Mouse (Mus musculus) embryonic facial prominence, embryonic 11.5 days (tissue): ENCODE measurements at regions not wholly inside any gene's neighbourhood (a gene's known extent, or its start where the extent isn't known, plus 50 kb on each side); places are given as distances from the start of the nearest gene placed in this dataset.
"Not testable (repeated sequence)": the region's sequence is repeated elsewhere in the genome, so short reads cannot be mapped to it uniquely, and the experiment has no call there.

Experiments
- ATAC-seq: fragments of 200-750 bp; cut with Nextera tagmentation; replicated peaks from 2 replicates; pipeline ENCODE4 v1.8.0; 2017; ENCODE audit warnings: low read depth; ENCODE audit not compliant: insufficient number of reproducible peaks, low FRiP score, low TSS enrichment
- DNase-seq: peaks from one replicate; pipeline ENCODE4 v3.0.0-alpha.2; 2015; ENCODE audit warnings: low spot score
- H3K27ac ChIP-seq: fragments of 300-500 bp; sonication (generic); replicated peaks from 2 replicates; pipeline ENCODE4 v1.5.1; 2014; ENCODE audit warnings: mild to moderate bottlenecking, low read depth, low read length, control low read depth
- H3K27me3 ChIP-seq: fragments of 300-500 bp; sonication (generic); 2 replicates; pipeline ENCODE4 v1.6.1; 2014; ENCODE audit warnings: mild to moderate bottlenecking, low read length, moderate library complexity, mixed read lengths; ENCODE audit not compliant: control insufficient read depth, insufficient read depth
- H3K36me3 ChIP-seq: fragments of 300-500 bp; sonication (generic); replicated peaks from 2 replicates; pipeline ENCODE4 v1.6.1; 2014; ENCODE audit warnings: low read depth, mild to moderate bottlenecking, low read length, moderate library complexity, mixed read lengths; ENCODE audit not compliant: control insufficient read depth, insufficient read depth
- H3K4me1 ChIP-seq: fragments of 300-500 bp; sonication (generic); 2 replicates; pipeline ENCODE4 v1.6.1; 2014; ENCODE audit warnings: low read length, mixed read lengths; ENCODE audit not compliant: control insufficient read depth, insufficient read depth
- H3K4me2 ChIP-seq: fragments of 300-500 bp; sonication (generic); 2 replicates; pipeline ENCODE4 v1.6.1; 2014; ENCODE audit warnings: low read depth, mild to moderate bottlenecking, control low read depth, low read length, moderate library complexity
- H3K4me3 ChIP-seq: fragments of 300-500 bp; sonication (generic); 2 replicates; pipeline ENCODE4 v1.5.1; 2014; ENCODE audit warnings: low read depth, low read length, control low read depth
- H3K9ac ChIP-seq: fragments of 300-500 bp; sonication (generic); replicated peaks from 2 replicates; pipeline ENCODE4 v1.6.1; 2014; ENCODE audit warnings: mild to moderate bottlenecking, control low read depth, low read length
- H3K9me3 ChIP-seq: fragments of 300-500 bp; sonication (generic); replicated peaks from 2 replicates; pipeline ENCODE4 v1.6.1; 2016; ENCODE audit warnings: mild to moderate bottlenecking, low read length, inconsistent platforms, mixed read lengths; ENCODE audit not compliant: control insufficient read depth
- WGBS: fragments of 180-500 bp; shearing (Covaris S2); extraction: QIAGEN DNeasy Blood & Tissue Kit; methylation state at CpG from one replicate; pipeline ENCODE4 v1.1.7; 2014; 5-methylcytosine and 5-hydroxymethylcytosine counted together

DNA sequence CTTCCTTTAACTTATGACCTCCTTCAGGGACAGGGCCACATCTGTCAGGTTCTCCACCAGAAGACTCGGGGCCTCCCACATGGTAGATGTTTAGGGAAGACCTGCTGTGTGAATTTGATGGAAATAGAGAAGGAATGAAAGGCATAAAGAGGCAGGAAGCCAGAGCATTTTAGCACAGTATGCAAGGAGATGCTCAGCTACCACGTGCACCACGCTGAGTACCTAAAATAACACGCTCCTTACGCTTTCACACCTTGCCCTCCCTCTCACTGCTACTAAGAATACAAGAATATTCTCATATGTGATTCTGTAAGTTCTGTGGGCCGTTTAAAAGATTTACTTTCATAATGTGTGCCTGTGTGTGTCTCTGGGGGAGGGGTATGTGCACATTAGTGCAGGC lies 284.8 kb upstream of the Ercc4 start:
- no peak for ATAC-seq
- whole genome bisulfite sequencing: 74% methylated on average over 6 of the region's 6 CpGs

DNA sequence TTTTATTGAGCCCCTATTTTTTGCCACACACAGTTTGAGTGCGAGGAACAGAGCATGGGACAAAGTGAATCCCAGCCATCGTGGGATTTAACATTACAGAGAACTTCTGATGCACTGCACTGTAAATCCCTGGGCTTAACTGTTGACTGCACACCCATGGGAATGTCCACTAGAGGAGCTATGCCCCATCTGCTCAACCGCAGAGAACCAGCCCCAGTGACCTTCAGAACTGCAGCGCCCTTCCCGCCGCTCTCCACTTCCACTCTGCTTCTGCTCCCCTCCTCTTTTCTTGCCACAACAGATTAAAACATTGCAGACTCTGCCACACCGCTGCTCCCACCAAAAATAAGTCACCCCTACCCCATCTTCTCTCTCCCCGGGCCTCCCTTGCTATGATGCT lies 283.3 kb upstream of the Ercc4 start:
- WGBS: 54% methylated on average over 8 of the region's 8 CpGs
- Histone ChIP-seq H3K4me2 (no peak overlapping the region), H3K4me1 (no peaks in the 10 kb centered on the region), H3K9ac (no peak overlapping the region), H3K4me3 (no peak overlapping the region), H3K27ac (no peak overlapping the region), H3K36me3 (no peaks in the 10 kb centered on the region), H3K9me3 (no peaks in the 10 kb centered on the region), H3K27me3 (no peaks in the 10 kb centered on the region)
- DNase-seq (peak; percentile 9), ATAC-seq (no peak)

More for the DNA sequence above, 284.8 kb upstream of the Ercc4 start:
- no peaks in the 10 kb centered on the region for H3K27me3 ChIP-seq
- H3K4me3 ChIP-seq: no peak overlapping the region
- H3K9me3 ChIP-seq: no peaks in the 10 kb centered on the region
- no peak overlapping the region for H3K4me2 ChIP-seq
- H3K9ac ChIP-seq: no peak overlapping the region
- H3K36me3 ChIP-seq: no peaks in the 10 kb centered on the region
- no peaks in the 10 kb centered on the region for H3K4me1 ChIP-seq
- no peak overlapping the region for H3K27ac ChIP-seq
- DNase-seq: no peak

- H3K9ac ChIP-seq, H3K9me3 ChIP-seq, H3K36me3 ChIP-seq, H3K27ac ChIP-seq, H3K4me2 ChIP-seq, H3K4me1 ChIP-seq, ATAC-seq, H3K27me3 ChIP-seq, DNase-seq, H3K4me3 ChIP-seq: not testable (repeated sequence)
- 53% methylated on average over 1 of the region's 1 CpGs for WGBS
Observed at GRCm38 (mm10) chr16:12831308-12831707, 278.2 kb upstream of the Ercc4 start.

DNA sequence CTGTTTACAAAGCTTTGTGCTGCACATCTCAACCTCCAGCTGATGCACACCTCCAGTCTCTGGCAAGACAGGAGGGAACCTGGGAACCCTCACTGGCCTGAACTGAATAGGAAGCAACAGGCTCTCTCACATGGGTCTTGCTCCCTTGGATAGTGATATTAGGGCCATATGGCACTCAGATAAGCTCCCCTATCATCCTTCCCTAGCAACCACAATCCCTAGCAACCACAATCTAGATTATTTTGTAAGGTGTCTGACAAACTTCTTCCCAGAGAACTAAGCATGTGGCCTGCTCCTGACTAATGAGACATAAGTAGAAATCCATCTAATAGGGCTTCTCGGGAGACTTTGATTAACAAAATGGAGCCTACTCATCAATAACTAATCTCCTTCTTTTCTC lies 253.1 kb upstream of the Ercc4 start:
- Histone ChIP-seq H3K36me3 (no peaks in the 10 kb centered on the region), H3K27ac (no peak overlapping the region), H3K27me3 (no peaks in the 10 kb centered on the region), H3K4me2 (no peak overlapping the region), H3K4me1 (no peaks in the 10 kb centered on the region), H3K9me3 (no peaks in the 10 kb centered on the region), H3K4me3 (no peak overlapping the region), H3K9ac (no peak overlapping the region)
- 84% methylated on average over 1 of the region's 1 CpGs for WGBS
- no peak for DNase-seq
- ATAC-seq: no peak

DNA sequence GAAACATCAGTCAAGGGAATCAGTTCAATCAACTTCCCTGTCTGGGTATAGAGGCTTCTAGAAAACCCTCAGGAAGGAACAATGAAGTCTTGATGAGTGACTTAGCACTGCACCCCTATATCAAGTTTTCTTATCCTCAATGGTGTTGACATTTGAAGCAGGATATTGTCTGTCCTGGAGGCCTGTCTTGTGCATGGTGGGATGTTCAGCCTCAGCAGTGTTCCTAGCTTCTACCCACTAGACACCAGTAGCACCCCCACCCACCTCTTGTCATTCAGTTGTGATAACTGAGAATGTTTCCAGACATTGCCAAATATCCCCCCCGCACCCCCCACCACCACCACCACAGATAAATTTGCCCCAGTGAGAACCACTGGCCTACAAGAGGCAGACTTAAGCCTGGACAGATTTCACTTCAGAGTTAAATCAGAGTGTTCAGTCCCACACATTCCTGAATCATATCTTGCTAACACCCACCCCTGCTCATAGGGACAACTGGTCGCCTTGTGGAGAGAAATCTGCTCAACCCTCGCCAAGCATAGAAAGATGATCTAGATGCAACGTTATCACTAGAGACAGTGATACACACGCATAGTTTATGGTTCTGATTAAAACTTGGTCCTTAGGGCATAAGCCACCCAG lies 249.6 kb upstream of the Ercc4 start:
- Histone ChIP-seq H3K36me3 (no peaks in the 10 kb centered on the region), H3K9ac (no peak overlapping the region), H3K4me1 (no peaks in the 10 kb centered on the region), H3K27ac (no peak overlapping the region), H3K27me3 (no peaks in the 10 kb centered on the region), H3K4me2 (no peak overlapping the region), H3K4me3 (no peak overlapping the region), H3K9me3 (no peaks in the 10 kb centered on the region)
- 90% methylated on average over 5 of the region's 5 CpGs for WGBS
- no peak for ATAC-seq
- DNase-seq: no peak

DNA sequence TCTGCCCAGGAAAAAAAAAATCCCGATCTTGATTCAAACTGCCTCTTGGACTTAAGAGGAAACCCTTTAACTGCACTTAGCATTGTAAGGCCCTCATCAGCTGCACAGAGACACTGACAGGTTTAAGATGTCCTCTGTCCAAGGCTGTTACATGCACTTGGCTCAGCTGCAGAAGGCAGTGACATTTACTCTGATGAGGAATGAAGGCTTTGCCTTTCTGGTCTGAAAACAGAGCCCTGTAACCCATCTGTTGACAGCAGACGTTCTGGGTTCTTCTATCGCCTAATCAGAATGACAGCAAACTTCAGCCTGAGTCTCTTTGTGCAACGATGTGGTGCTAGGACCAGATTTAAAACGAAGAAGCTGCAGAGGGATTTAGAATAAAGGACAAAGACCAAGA lies 246.9 kb upstream of the Ercc4 start:
- no peak overlapping the region for H3K9ac ChIP-seq
- WGBS: 80% methylated on average over 5 of the region's 5 CpGs
- ATAC-seq (no peak), DNase-seq (no peak)
- no peaks in the 10 kb centered on the region for H3K4me1 ChIP-seq
- no peaks in the 10 kb centered on the region for H3K27me3 ChIP-seq
- H3K27ac ChIP-seq: no peak overlapping the region
- no peak overlapping the region for H3K4me3 ChIP-seq
- H3K4me2 ChIP-seq: no peak overlapping the region
- no peaks in the 10 kb centered on the region for H3K36me3 ChIP-seq
- H3K9me3 ChIP-seq: no peaks in the 10 kb centered on the region

- H3K36me3 ChIP-seq, H3K27ac ChIP-seq, H3K9ac ChIP-seq, H3K4me2 ChIP-seq, H3K9me3 ChIP-seq, H3K4me1 ChIP-seq, ATAC-seq, DNase-seq, H3K4me3 ChIP-seq, H3K27me3 ChIP-seq: not testable (repeated sequence)
- 77% methylated on average over 5 of the region's 5 CpGs for WGBS
Observed at GRCm38 (mm10) chr16:12878326-12878725, 231.2 kb upstream of the Ercc4 start.

DNA sequence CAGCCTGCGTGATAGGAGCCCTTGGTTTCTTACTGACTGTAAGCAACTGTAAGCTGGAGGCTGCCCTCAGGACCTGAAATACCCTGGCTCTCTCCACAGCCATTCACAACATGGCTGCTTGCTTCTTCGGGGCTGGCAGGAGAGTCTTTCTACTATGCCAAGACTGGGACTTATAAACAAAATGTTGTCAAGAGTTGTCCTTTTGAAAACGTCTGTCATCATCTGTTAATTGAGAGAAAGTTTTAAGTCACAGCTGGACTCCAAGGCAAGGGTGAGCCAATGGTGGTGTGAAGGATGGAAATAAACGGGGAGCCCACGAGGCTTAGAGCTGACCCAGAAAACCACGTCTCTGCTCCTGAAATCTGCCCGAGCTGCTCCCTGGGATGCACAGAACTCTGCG lies 229.5 kb upstream of the Ercc4 start:
- H3K4me3 ChIP-seq: no peak overlapping the region
- no peaks in the 10 kb centered on the region for H3K27me3 ChIP-seq
- 85% methylated on average over 8 of the region's 8 CpGs for WGBS
- ATAC-seq: no peak
- H3K27ac ChIP-seq: no peak overlapping the region
- H3K4me1 ChIP-seq: no peaks in the 10 kb centered on the region
- no peak overlapping the region for H3K4me2 ChIP-seq
- no peak for DNase-seq
- H3K9me3 ChIP-seq: no peaks in the 10 kb centered on the region
- H3K36me3 ChIP-seq: no peaks in the 10 kb centered on the region
- no peak overlapping the region for H3K9ac ChIP-seq
